Mouse (Mus musculus) gastrocnemius, adult 8-10 months (tissue): ENCODE measurements around the gene Cwh43. TPM values are rescaled to one million over a fixed set of nuclear protein-coding genes. Genes with fewer than 3 reads are reported as not detected.

Experiments used
- DNase-seq, 2 experiments: peaks; one replicate each; pipeline ENCODE4 v3.0.0; 2022; ENCODE audit warnings: low spot score in 2 of 2
- total RNA-seq, 4 experiments: library from RNA; stranded (reverse); gene quantifications; 2 replicates each; pipeline ENCODE4 v1.2.4; 2022

Gene Cwh43
- total RNA-seq, 4 experiments from 2014 or later = not detected

DNA sequence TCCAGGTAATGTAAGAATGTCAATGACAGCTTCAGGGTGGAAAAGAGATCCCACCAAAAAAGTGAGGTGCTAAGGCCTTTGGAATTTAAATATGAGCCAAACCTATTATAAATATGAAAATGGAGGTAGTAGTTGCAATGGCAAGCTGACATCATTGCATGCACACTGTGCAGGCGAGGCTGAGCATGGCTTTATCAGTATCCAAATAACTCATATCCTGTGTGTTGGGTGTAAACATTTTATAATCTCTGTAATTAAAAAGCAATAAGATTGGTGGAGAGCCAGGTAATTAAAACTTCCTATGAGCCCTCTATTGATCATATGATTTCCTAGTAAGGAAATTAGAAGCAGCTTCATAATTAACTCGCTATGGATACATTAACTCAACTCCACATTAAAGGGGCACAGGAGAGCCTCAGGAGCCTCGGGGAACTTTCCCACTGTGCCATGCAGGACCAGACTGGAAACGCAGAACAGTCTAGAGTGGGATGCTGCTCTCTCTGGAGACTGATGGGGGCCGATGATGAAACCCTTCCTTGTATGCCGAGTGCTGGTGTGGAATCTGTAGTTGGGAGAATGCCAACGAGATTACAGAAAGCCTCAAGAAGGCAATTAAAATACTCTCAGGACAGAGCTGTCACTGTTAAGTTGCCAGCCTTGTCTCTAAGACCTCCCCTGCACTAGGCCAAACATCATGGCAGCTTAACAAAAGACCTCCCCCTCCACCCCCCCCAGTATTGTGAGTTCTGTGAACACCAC lies 5.9 kb upstream of the Cwh43 start:
- DNase-seq = no peak

DNA sequence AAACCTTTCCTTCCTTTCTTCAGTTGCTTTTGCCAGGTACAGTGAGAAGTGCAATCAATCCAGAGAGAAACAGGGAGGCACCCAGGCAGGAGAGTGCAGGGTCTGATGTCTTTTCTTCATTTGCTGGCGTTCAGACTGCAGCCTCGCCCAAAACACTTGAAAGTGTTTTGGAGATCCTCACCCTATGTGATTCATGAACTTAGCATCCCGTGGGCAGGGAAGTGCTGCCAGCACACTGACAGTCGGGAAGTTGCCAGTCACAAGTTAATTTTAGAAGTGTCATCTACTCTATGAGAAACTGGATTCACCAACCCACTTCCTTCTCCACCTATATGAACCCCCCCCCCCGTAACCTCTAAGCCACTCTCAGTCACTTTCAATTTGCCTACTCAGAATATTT lies 4.5 kb upstream of the Cwh43 start:
- DNase-seq = peak; percentile 24 to 46

DNA sequence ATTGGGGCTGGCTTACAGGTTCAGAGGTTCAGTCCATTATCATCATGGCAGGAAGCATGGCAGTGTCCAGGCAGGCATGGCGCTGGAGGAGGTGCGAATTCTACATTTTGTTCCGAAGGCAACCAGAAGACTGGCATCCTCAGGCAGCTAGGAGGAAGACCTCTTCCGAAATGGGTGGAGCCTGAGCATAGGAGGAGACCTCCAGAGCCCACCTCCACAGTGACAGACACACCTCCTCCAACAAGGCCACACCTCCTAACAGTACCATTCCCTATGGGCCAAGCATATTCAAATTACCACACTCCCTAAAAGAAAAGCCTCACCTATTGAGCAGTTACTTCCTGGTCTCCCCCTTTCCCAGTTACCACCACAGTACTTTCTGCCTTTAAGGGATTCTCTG lies 3.0 kb upstream of the Cwh43 start:
- DNase-seq = no peak

DNA sequence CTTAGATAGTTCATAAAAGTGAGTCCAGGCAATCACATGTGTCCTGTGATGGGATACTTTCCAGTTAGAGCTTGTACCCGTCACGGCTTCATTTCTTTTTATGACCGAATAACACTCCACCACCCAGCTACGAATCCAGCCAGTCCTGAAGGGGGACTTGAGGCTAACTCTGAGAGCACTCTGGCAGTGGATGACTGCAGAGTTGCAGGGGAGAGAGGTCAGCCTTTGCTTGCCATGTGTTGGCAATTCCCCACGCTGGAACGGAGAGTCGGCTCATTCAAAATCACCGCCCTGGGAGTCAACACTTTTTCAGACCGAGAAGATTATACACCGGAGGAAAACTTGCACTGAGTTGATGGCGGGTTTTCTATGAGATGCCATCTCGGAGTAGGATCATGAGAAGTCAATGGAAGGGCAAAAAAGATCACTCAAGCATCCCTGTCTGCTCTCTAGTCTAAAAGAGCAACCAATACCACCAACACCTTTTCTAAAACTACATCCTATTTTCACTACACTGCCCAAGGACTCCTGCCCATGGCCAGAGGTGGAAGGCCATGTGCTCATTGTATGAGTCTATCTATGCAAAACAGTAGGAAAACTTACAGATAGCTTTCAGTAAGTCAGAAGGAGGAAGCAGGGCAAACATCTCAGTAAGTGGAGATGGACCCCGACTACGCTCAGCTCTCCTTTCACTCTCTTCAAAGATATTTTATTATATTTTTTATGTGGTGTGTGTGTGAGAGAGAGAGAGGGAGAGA lies 2.4 kb upstream of the Cwh43 start:
- no peak for DNase-seq

DNA sequence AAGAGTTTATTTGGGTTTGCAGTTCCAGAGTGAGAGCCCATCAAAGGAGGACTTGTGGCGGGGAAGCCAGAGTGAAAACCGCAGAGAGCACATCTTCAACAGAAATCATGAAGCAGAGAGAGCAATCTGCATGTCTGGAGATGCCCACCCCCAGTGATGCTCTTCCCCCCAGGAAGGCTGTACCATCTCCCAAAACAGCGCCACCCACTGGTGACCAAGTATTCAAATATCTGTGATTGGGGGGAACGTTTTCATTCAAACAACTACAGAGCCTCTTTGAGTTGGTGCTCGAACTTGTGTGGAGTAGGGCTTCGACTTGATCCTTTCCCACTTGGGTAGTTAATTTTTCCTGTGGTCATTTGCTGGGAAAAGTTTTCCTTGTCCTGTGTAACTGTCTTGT lies 1.1 kb upstream of the Cwh43 start:
- no peak for DNase-seq

DNA sequence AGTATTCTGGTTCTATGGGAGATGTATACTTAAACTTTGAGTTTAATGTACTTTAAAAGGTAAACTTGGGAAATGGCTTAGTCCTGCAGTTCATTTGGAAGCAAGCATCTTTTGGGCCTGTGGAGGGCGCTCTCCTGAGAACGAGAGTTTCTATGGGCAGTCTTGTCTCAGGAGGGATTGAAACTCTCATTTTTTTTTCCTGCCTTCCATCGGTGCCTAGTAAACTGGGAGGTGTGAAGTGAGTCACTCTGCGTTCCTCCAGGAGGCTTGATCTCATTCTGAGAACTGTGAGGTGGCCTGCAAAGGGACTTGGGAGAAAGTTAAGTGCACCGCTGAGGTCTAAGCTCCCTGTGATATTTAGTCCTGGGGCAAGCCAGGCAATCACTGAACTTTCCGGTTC lies 986 bp downstream of the Cwh43 start:
- no peak for DNase-seq

DNA sequence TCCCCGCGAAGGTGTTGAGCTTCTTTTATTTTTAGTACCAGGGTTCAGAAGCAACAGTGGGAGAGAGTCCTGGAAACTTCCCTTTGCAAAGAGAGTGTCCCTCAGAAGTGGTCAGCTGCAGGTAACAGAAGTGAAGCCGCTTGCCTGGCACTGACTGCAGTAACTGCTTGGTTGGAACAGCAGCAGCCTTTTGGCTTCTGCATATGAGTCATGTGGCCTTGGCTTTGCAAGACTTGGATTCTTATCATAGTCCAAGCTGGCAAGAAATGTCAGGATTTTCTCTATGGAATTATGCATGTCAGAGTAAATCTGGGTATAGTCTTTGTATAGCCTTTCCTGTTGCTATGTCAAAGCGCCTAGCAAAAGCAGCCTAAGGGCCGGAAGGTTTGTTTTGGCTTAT lies 4.1 kb downstream of the Cwh43 start:
- DNase-seq = no peak

DNA sequence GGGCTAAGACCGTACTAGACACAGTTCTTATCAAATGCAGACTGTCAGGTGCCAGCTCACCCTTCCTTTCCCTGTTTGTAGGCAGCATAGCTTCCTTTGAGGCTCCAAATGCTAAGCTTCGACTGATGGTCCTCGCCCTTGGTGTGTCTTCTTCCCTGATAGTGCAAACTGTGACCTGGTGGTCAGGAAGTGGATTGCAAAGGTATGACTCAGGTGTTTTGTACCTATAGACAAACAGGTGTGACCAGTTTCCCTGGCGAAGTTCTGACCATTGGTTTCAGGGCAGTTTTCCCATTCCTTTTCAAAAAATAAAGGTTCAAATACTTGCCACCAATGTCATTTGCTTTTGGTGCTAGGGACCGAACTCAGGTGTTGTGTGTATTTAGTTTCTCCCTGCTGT lies 5.9 kb downstream of the Cwh43 start:
- DNase-seq = no peak

DNA sequence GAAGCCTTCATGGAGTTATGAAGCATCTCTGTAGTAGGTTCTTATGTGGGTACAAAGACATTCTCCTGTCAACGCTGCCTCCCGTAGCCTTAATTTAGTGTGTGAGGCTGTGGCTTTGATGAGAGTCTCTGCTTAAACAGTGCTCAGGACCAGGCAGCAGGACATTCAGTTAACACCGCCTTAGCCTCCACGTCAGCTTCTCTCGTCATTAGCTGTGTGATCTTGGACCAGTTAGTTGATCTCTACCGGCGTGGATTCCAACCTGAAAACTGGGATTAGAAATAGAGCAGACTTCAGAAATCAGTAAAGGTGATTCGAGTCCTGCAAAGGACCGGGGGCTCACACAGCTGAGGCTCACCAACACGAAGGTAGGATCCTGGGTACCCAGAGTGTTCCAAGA lies 8.3 kb downstream of the Cwh43 start:
- DNase-seq = no peak

DNA sequence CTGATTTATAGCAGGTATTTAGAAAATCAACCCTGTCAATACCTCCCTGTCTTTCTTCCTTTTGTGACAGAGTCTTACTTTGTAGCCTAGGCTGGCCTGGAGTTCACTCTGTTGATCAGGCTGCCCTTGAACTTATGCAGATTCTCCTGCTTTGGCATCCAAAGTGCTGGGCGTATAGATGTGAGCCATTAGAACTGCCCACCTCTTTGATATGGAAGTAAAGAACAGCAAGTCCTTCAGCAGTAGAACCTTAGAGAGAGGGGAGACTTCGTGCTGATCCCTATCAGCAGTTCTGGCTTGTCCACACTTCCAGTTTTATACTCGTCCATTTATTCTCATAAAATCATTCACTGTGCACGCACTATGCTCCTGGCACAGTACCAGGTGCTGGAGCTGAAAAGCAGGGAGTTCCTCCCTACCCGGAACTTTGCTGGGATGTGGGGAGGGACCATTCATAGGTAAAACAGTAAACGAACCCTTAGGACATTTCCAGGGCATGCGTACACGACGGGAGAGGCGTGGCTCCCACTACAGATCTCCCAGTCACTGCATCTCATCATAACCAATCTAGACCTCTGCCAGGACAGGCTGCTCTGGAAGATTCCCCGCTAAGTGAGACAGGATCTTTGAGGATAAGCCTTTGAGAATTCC lies 13.3 kb downstream of the Cwh43 start:
- no peak for DNase-seq

DNA sequence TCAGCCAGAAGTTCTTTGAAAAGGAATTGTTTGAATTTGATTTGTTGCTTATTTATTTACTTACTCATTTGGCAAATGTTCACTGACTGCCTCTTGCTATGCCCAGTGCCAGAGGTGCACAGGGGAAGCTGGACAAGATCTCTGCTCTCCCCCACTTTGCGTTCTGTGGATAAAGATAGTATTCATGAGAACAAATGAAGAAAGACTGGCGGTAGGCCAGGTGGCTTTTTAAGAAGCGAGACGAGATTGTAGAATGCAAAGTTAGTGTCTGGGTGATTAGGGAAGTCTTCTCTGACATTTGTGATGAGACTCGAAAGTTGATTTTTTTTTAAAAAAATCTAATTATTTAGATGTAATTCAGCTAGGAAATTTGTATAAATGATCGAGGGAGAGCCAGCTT lies 20.9 kb downstream of the Cwh43 start:
- no peak for DNase-seq

DNA sequence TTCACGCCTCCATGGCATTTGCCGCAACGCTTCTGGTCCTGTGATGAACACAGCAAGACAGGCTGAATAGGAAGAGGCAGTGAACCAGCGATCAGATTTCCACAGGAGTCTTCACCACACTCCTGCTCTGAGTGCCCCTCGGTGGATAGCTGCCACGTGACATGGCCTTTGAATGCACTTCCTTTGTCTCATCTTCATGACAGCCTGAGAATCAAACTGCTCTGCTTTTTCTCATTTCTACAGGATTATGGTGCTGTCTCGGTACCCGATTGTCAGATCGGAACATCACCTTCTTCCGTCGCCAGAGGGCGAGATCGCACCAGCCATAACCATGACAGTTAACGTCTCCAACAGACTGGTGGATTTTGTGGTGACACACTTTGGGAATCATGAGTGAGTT lies 25.7 kb downstream of the Cwh43 start:
- DNase-seq = peak; percentile 31

DNA sequence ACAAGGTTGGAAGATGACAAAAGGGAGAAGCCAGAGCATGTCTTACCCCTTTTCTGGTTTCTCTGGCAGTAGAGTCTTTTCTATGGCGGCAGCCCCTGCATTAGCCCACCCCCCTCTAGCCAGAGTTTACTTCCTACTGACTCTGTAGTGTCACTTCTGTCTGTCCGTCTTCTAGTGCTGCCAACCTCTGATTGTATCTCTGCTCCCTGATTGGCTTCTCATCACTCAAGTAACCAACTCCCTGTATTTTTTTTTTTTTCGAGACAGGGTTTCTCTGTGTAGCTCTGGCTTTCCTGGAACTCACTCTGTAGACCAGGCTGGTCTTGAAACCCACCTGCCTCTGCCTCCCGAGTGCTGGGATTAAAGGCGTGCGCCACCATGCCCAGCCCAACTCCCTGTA lies 26.9 kb downstream of the Cwh43 start:
- DNase-seq = no peak

DNA sequence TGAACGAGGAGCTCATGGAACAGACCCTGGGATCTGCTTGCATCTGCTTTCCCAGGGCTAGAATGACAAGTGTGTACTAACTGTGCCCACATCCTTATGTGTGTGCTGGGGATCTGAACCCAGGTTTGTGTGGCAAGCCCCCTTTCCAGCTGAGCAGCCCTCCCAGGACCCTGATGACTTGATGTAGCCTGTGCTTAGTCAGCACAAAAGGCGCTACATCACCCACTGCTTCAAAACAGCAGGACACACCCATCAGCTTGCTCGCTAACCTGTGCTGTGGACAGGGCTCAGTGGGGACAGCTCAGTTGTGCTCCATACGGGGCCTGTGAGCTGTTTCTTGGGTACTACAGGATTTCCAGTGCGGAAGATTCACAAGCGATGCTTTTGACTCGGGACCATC lies 28.9 kb downstream of the Cwh43 start:
- no peak for DNase-seq

DNA sequence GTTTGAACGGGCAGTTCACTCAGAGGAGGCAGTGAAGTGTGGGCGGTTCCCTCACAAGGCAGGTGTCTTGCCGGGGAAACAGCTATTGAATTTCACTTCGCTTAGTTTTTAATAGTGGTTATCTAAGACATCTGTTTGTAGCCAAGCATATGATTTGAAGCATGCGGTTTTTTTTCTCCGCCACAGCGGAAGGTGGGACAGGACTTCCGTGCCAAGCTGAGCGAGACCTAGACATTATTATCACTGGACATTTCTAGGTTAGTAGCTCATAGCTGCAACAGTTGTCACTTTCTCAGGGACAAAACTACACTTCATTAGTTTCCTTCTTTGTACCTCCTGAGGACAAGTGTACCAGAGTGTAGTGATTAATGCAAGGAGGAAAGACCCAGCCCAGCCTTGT lies 36.3 kb downstream of the Cwh43 start:
- DNase-seq = no peak

DNA sequence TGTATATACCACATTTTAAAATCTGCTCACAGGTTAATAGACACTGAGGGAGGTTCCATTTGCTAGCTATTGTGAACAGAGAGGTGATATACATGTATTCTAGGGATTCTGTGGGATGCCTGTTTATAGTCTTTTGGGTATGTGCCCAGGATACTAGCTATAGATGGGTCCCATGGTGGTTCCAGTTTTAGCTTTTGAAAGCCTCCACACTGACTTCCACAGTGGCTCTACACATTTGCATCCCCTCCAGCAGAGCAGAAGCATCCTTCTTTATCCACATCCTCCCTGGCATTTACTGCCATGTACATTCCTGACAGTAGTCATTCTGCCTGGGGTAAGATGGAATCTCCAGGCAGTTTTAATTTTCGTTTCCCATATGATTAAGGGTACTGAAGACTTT lies 44.4 kb downstream of the Cwh43 start:
- no peak for DNase-seq

DNA sequence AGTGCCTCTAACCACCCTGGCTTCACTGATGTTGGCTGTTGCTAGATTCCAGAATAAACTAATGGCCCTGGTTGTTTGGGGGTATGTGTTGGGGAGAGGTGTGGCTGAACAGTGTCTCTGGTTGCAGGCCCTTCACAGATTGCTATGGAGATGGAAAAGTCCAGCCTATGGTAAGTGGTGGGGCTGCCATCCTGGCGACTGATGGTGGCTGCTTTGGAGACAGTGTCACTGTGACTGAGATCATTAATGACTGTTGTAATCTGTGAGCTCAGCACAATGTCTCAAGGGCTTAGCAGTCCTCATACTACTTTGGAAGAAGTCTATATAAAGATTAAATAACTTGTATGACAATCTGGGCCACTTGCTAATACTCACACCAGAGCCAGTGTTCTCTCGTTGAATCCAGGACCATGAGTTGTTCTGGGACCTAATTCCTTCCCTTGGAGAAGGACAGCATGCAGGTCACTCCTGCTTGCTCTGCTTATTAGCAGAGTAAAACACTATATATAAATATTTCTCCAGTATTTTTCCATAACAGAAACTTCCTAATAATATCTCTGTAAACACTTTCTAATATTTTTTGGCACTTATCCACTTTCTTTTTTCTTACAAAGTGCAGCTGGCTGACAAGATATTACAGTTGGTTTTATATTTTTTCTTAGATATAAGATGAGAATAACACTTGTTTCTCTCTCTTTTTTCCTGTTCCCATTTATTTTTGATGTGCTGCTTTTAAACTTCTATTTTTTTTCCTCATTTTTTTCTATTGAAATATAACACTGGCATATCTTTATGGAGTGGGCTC lies 48.8 kb downstream of the Cwh43 start:
- DNase-seq = no peak

DNA sequence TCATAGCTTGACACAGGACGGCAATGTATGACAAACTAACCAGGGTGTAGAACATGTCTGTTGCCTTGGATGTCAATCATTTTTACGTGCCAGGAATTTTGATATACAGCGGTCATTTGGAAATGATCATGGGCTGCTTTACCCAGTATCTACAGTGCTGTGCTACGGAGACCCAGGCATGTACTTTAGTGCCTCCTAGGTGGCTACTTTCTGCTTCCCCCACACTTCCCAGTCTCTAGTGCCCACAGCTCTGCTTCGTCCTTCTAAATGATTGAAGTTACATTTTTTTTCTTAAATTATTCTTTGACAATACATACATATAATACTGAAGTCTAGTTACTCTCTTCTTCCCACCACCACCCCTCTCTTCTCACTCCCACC lies 49.4 kb downstream of the Cwh43 start:
- DNase-seq = no peak

DNA sequence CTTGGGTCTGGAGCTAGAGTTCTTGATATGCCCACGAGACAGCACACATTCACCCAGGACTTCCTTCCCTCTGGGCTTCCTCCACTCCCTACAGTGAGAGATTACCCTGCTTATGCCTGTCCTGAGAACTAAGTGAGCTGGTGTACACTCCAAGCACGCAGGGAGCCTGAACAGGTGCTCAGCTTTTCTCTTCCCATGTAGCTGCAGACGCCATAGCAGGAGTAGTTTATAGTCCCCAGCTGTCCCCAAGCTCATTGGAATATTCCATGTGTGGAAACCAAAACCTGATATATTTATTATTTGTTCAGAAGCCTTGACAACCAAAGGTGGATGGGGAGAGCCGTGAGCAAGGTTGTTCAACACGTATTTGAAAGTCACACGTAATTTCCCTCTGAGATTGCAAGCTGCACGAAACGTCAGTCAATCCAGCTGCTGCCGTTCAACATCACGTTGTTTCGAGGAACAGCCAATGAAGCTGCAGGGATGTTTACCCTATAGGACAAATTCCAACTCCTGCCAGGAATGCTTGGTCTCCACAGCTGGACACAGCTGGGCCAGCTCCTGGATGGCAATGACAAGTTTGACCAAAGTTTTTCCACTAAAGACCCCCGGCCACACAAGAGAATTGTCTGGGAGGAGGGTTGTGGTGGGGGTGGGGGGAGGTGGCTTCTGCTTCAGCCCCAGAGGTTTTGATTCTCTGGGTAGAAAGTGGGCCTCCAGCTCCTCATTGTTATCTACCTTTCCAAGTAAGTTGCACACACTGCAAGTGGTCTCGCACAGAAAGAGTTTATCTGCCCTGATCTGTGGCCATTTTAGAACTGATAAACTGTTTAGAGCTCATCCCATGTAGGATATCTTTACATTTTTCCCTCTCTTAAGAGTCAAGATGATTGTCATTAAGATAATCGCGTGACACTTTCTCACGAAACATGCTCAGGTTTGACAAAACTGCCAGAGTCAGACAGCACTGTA lies 62.9 kb downstream of the Cwh43 start:
- DNase-seq = no peak
